Mouse (Mus musculus) lung, postnatal 0 days (tissue): ENCODE measurements around the gene Pik3c2a. TPM values are rescaled to one million over a fixed set of nuclear protein-coding genes. Genes with fewer than 3 reads are reported as not detected.

ENCODE experiments used
- ATAC-seq: fragments of 200-750 bp; cut with Nextera tagmentation; 2 replicates; pipeline ENCODE4 v1.8.0; 2017; ENCODE audit warnings: moderate library complexity
- DNase-seq: peaks from one replicate; pipeline ENCODE4 v3.0.0-alpha.2; 2016; ENCODE audit warnings: low spot score
- H3K27ac ChIP-seq: fragments of 300-500 bp; sonication (generic); 2 replicates; pipeline ENCODE4 v1.5.1; 2014; ENCODE audit warnings: antibody characterized with exemption, mild to moderate bottlenecking, low read length, mixed read lengths
- H3K27me3 ChIP-seq: fragments of 300-500 bp; sonication (generic); replicated peaks from 2 replicates; pipeline ENCODE4 v1.6.1; 2014; ENCODE audit warnings: low read length, mixed read lengths; ENCODE audit not compliant: insufficient read depth
- H3K36me3 ChIP-seq: fragments of 300-500 bp; sonication (generic); 2 replicates; pipeline ENCODE4 v1.6.1; 2014; ENCODE audit warnings: low read length, mixed read lengths; ENCODE audit not compliant: insufficient read depth
- H3K4me1 ChIP-seq: fragments of 300-500 bp; sonication (generic); 2 replicates; pipeline ENCODE4 v1.6.1; 2014; ENCODE audit warnings: antibody characterized with exemption, low read depth, low read length, mixed read lengths; ENCODE audit not compliant: insufficient read depth
- H3K4me2 ChIP-seq: fragments of 300-500 bp; sonication (generic); replicated peaks from 2 replicates; pipeline ENCODE4 v1.6.1; 2014; ENCODE audit warnings: low read depth, mild to moderate bottlenecking, low read length, moderate library complexity, mixed read lengths
- H3K4me3 ChIP-seq: fragments of 300-500 bp; sonication (generic); 2 replicates; pipeline ENCODE4 v1.5.1; 2014; ENCODE audit warnings: low read depth, low read length
- H3K9ac ChIP-seq: fragments of 300-500 bp; sonication (generic); replicated peaks from 2 replicates; pipeline ENCODE4 v1.6.1; 2014; ENCODE audit warnings: low read depth, mild to moderate bottlenecking
- H3K9me3 ChIP-seq: fragments of 300-500 bp; sonication (generic); 2 replicates; pipeline ENCODE4 v1.6.1; 2016; ENCODE audit warnings: low read length, mixed read lengths
- CTCF ChIP-seq: IDR thresholded peaks from 2 replicates; pipeline ENCODE4 v1.5.1; 2016; ENCODE audit warnings: antibody characterized with exemption, mild to moderate bottlenecking
- EP300 ChIP-seq: IDR thresholded peaks from 2 replicates; pipeline ENCODE4 v1.6.1; 2016; ENCODE audit warnings: antibody characterized with exemption, mild to moderate bottlenecking, control low read depth
- WGBS: fragments of 180-500 bp; shearing (Covaris S2); extraction: QIAGEN DNeasy Blood & Tissue Kit; methylation state at CpG from one replicate; pipeline ENCODE4 v1.1.7; 2014; 5-methylcytosine and 5-hydroxymethylcytosine counted together
- polyA plus RNA-seq: library from polyadenylated mRNA; unstranded; fragments of >200 nt; fragmentation: Nextera tagmentation; extraction: Ambion mirVana; gene quantifications from 2 replicates; pipeline ENCODE4 v1.2.1, GENCODE M21; 2015

The Pik3c2a gene
- polyA plus RNA-seq, 1 experiment from 2014 or later, result 12.7 TPM

DNA sequence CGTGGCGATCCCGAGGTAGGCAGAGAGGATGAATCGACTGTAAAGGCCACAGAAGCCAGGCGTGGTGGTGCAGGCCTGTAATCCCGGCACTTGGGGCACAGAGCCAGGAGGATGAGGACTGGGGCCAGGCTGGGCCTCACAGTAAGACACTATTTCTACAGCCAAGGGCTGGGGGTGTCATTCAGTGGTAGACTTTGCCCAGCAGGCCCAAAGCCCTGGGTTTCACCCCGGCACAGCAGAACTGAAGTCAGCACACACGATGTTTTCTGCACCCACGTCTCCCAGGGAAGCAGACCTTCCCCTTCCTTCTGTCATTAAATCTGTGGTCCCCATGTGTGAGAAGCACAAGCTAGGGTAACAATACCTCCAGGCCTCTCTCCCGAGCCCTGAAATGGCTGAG, 144.9 kb downstream of the Pik3c2a start:
- Histone ChIP-seq H3K4me1 (no peaks in the 10 kb centered on the region), H3K4me3 (no peak overlapping the region), H3K27ac (no peak overlapping the region), H3K36me3 (no peaks in the 10 kb centered on the region), H3K27me3 (no peaks in the 10 kb centered on the region), H3K4me2 (no peak overlapping the region), H3K9ac (no peak overlapping the region), H3K9me3 (no peaks in the 10 kb centered on the region)
- TF ChIP-seq EP300, result no peak
- no peak for TF ChIP-seq CTCF
- ATAC-seq, result no peak
- DNase-seq, result no peak
- WGBS, result 75% methylated on average over 10 of the region's 10 CpGs

GRCm38 (mm10) chr7:116294961-116295360, 148.3 kb downstream of the Pik3c2a start:
- H3K9me3 ChIP-seq, result no peaks in the 10 kb centered on the region
- H3K36me3 ChIP-seq, result no peaks in the 10 kb centered on the region
- H3K9ac ChIP-seq, result no peak overlapping the region
- ATAC-seq, result peak; percentile 47; the same call in 1 of the 2 replicates
- no peaks in the 10 kb centered on the region for H3K4me1 ChIP-seq
- TF ChIP-seq CTCF (no peak), EP300 (no peak)
- no peak overlapping the region for H3K4me2 ChIP-seq
- DNase-seq, result no peak
- no peaks in the 10 kb centered on the region for H3K27me3 ChIP-seq
- H3K27ac ChIP-seq, result no peak overlapping the region
- WGBS, result 60% methylated on average over 3 of the region's 3 CpGs
- no peak overlapping the region for H3K4me3 ChIP-seq

GRCm38 (mm10) chr7:116292377-116292776, 150.9 kb downstream of the Pik3c2a start:
- no peak for DNase-seq
- no peaks in the 10 kb centered on the region for H3K27me3 ChIP-seq
- no peak for ATAC-seq
- H3K4me1 ChIP-seq, result no peaks in the 10 kb centered on the region
- H3K4me2 ChIP-seq, result no peak overlapping the region
- no peak overlapping the region for H3K4me3 ChIP-seq
- no peaks in the 10 kb centered on the region for H3K36me3 ChIP-seq
- no peak overlapping the region for H3K9ac ChIP-seq
- H3K9me3 ChIP-seq, result no peaks in the 10 kb centered on the region
- no peak for TF ChIP-seq CTCF
- no peak for TF ChIP-seq EP300
- H3K27ac ChIP-seq, result no peak overlapping the region
- WGBS, result 37% methylated on average over 5 of the region's 5 CpGs

- peaks cover 6% of the 10 kb centered on the region; the same call in 1 of the 2 replicates for H3K4me1 ChIP-seq
- no peaks in the 10 kb centered on the region for H3K27me3 ChIP-seq
- no peak for DNase-seq
- H3K4me2 ChIP-seq, result no peak overlapping the region
- H3K4me3 ChIP-seq, result no peak overlapping the region
- no peak for ATAC-seq
- 60% methylated on average over 1 of the region's 1 CpGs for WGBS
- H3K36me3 ChIP-seq, result no peaks in the 10 kb centered on the region
- TF ChIP-seq CTCF (no peak), EP300 (no peak)
- no peak overlapping the region for H3K27ac ChIP-seq
- no peaks in the 10 kb centered on the region for H3K9me3 ChIP-seq
- H3K9ac ChIP-seq, result no peak overlapping the region
Observed at GRCm38 (mm10) chr7:116290559-116290958, 152.7 kb downstream of the Pik3c2a start.

DNA sequence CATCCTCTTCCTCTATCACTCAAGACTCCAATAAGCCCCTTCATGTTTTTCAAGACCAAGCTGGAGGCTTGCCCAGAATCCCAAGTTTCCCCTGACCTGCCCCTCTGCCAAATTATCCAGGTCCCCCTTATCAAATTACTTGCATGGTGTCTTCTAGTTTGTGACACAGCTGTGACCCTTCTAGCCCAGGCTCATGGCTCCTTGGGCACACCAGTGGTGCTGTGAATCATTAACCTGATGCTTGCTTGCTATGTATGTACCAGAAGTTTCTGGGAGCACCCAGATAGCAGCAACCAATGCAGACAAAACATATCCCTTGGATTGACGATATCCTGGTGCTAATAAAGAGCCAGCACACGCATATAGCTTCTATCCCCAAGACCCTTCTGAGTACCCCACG, 154.3 kb downstream of the Pik3c2a start:
- H3K4me3 ChIP-seq, result no peak overlapping the region
- H3K36me3 ChIP-seq, result no peaks in the 10 kb centered on the region
- H3K4me2 ChIP-seq, result no peak overlapping the region
- no peaks in the 10 kb centered on the region for H3K9me3 ChIP-seq
- ATAC-seq (no peak), DNase-seq (no peak)
- no peak overlapping the region for H3K27ac ChIP-seq
- peaks cover 6% of the 10 kb centered on the region; the same call in 1 of the 2 replicates for H3K4me1 ChIP-seq
- TF ChIP-seq EP300, result no peak
- TF ChIP-seq CTCF, result no peak
- no peak overlapping the region for H3K9ac ChIP-seq
- 83% methylated on average over 3 of the region's 3 CpGs for WGBS
- H3K27me3 ChIP-seq, result no peaks in the 10 kb centered on the region

DNA sequence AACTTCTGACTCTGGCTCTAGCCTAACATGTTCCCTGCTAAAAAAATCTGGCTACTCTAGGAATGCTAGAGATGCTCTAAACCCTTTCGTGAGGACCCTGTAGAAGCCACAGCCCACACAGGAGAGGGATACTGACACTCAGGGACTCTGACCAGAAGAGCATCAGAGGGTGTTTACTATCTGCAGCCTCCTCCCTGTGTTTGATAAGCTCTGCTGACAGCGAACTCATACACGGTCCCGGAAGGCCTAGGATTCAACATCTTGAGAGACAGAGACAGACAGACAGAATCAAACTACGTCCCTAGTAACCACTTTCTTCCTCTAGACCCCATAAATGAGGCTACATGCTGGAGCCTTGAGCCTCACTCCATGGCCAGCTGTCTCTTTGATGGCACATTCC, 155.3 kb downstream of the Pik3c2a start:
- no peak overlapping the region for H3K4me3 ChIP-seq
- ATAC-seq (no peak), DNase-seq (no peak)
- no peaks in the 10 kb centered on the region for H3K9me3 ChIP-seq
- H3K4me2 ChIP-seq, result no peak overlapping the region
- peaks cover 6% of the 10 kb centered on the region; the same call in 1 of the 2 replicates for H3K4me1 ChIP-seq
- H3K36me3 ChIP-seq, result no peaks in the 10 kb centered on the region
- H3K27ac ChIP-seq, result 0 out of 2 replicates have a peak overlapping the region, but pooled peaks have one; percentile 40
- no peak overlapping the region for H3K9ac ChIP-seq
- no peak for TF ChIP-seq EP300
- no peak for TF ChIP-seq CTCF
- no peaks in the 10 kb centered on the region for H3K27me3 ChIP-seq
- 62% methylated on average over 5 of the region's 5 CpGs for WGBS

Other genes with a start within 250 kb of the Pik3c2a start
- gene Plekha7, start 135.1 kb downstream of the Pik3c2a start, polyA plus RNA-seq, result 5.7 and 7.0 TPM in 2 replicates
- gene Rps13, start 109.3 kb downstream of the Pik3c2a start, polyA plus RNA-seq, result 435 and 500 TPM in 2 replicates
- gene Nucb2, start 60.9 kb upstream of the Pik3c2a start, polyA plus RNA-seq, result 40.3 and 49.9 TPM in 2 replicates